Comparison of ENCODE assay signal across 12 mouse cellular contexts in genomic region chr2:27666719-27667118, GRCm38 (mm10). TPM values are rescaled to one million over a fixed set of nuclear protein-coding genes. Genes with fewer than 3 reads are reported as not detected.
DNase-seq lines count a peak whose midpoint lies in the region; ATAC-seq lines count a peak whose summit lies in the region.
"Had no signal": no experiment of that assay in that cellular context is flagged by ENCODE, and none has a peak within 500 bp of the region (broad histone marks: within the 10 kb centered on the region; RNA-seq: fewer than 3 reads in every experiment).

No protein-coding gene starts in this region.

- peak overlapping the region; percentile 74 for H3K27ac ChIP-seq in hindbrain, embryonic 10.5 days
- no peak overlapping the region for H3K27ac ChIP-seq in hindbrain, embryonic 12.5 days
- H3K27ac ChIP-seq in midbrain, embryonic 10.5 days (replicated peaks) = peak overlapping the region; percentile 82
- no peak overlapping the region for H3K27ac ChIP-seq in midbrain, embryonic 15.5 days
- H3K27ac ChIP-seq in midbrain, embryonic 13.5 days = peak overlapping the region; percentile 51; the same call in 1 of the 2 replicates

- DNase-seq in hindbrain, embryonic 10.5 days (ENCODE audit: low spot score) = no peak
- peak; percentile 63 for DNase-seq in midbrain, embryonic 10.5 days (ENCODE audit: low spot score)
- DNase-seq in left cerebral cortex, adult 9 months (ENCODE audit: low spot score in 2 of 2) = no peak
- DNase-seq in spleen, adult 18-20 months = no peak
- DNase-seq in thymus, adult 18-20 months = no peak
- DNase-seq: adrenal gland, adult 2 months; cerebellum, postnatal 14 days; thymus, adult 2 months had no signal

- no peak overlapping the region for H3K4me3 ChIP-seq in hindbrain, embryonic 10.5 days
- no peak overlapping the region for H3K4me3 ChIP-seq in hindbrain, embryonic 12.5 days
- peak overlapping the region; percentile 20; the same call in 1 of the 2 replicates for H3K4me3 ChIP-seq in midbrain, embryonic 10.5 days
- no peak overlapping the region for H3K4me3 ChIP-seq in midbrain, embryonic 15.5 days
- H3K4me3 ChIP-seq in midbrain, embryonic 13.5 days (replicated peaks) = no peak overlapping the region

- H3K36me3 ChIP-seq in hindbrain, embryonic 10.5 days = no peaks in the 10 kb centered on the region
- no peaks in the 10 kb centered on the region for H3K36me3 ChIP-seq in hindbrain, embryonic 12.5 days
- H3K36me3 ChIP-seq in midbrain, embryonic 10.5 days = no peaks in the 10 kb centered on the region
- no peaks in the 10 kb centered on the region for H3K36me3 ChIP-seq in midbrain, embryonic 15.5 days (replicated peaks)
- H3K36me3 ChIP-seq in midbrain, embryonic 13.5 days = no peaks in the 10 kb centered on the region

- ATAC-seq in hindbrain, embryonic 12.5 days (ENCODE audit: low FRiP score) = no peak
- ATAC-seq in midbrain, embryonic 15.5 days (replicated peaks) = no peak
- peak; percentile 51 for ATAC-seq in midbrain, embryonic 13.5 days
- ATAC-seq: inflammation-experienced regulatory T-cells, adult 6 months had no signal

- WGBS in hindbrain, embryonic 10.5 days = 60% methylated on average over 4 of the region's 4 CpGs
- 54% methylated on average over 4 of the region's 4 CpGs for WGBS in hindbrain, embryonic 12.5 days
- WGBS in midbrain, embryonic 10.5 days = 30% methylated on average over 4 of the region's 4 CpGs
- 18% methylated on average over 4 of the region's 4 CpGs for WGBS in midbrain, embryonic 15.5 days
- 15% methylated on average over 4 of the region's 4 CpGs for WGBS in midbrain, embryonic 13.5 days

- peaks cover 39% of the 10 kb centered on the region for H3K27me3 ChIP-seq in hindbrain, embryonic 10.5 days (ENCODE audit: insufficient read depth, poor library complexity, severe bottlenecking)
- H3K27me3 ChIP-seq in hindbrain, embryonic 12.5 days = no peaks in the 10 kb centered on the region
- H3K27me3 ChIP-seq in midbrain, embryonic 10.5 days (ENCODE audit: low read depth, poor library complexity, severe bottlenecking) = peaks cover 97% of the 10 kb centered on the region
- no peaks in the 10 kb centered on the region for H3K27me3 ChIP-seq in midbrain, embryonic 15.5 days (replicated peaks)
- 0 out of 2 replicates have a peak, but pooled peaks cover 22% of the 10 kb centered on the region for H3K27me3 ChIP-seq in midbrain, embryonic 13.5 days

- H3K4me1 ChIP-seq in hindbrain, embryonic 10.5 days (replicated peaks) = peaks cover 28% of the 10 kb centered on the region
- H3K4me1 ChIP-seq in hindbrain, embryonic 12.5 days = peaks cover 23% of the 10 kb centered on the region
- peaks cover 43% of the 10 kb centered on the region for H3K4me1 ChIP-seq in midbrain, embryonic 10.5 days
- peaks cover 10% of the 10 kb centered on the region for H3K4me1 ChIP-seq in midbrain, embryonic 15.5 days
- H3K4me1 ChIP-seq in midbrain, embryonic 13.5 days (replicated peaks) = peaks cover 28% of the 10 kb centered on the region

- H3K4me2 ChIP-seq in hindbrain, embryonic 12.5 days (replicated peaks) = no peak overlapping the region
- no peak overlapping the region for H3K4me2 ChIP-seq in midbrain, embryonic 15.5 days
- 0 out of 2 replicates have a peak overlapping the region, but pooled peaks have one; percentile 16 for H3K4me2 ChIP-seq in midbrain, embryonic 13.5 days (replicated peaks)

- H3K9ac ChIP-seq in hindbrain, embryonic 12.5 days = no peak overlapping the region
- H3K9ac ChIP-seq in midbrain, embryonic 15.5 days = no peak overlapping the region
- H3K9ac ChIP-seq in midbrain, embryonic 13.5 days (replicated peaks) = peak overlapping the region; percentile 32; the same call in 1 of the 2 replicates

- no peaks in the 10 kb centered on the region for H3K9me3 ChIP-seq in hindbrain, embryonic 10.5 days
- H3K9me3 ChIP-seq in hindbrain, embryonic 12.5 days (replicated peaks) = no peaks in the 10 kb centered on the region
- H3K9me3 ChIP-seq in midbrain, embryonic 10.5 days (replicated peaks) = no peaks in the 10 kb centered on the region
- H3K9me3 ChIP-seq in midbrain, embryonic 15.5 days = no peaks in the 10 kb centered on the region
- H3K9me3 ChIP-seq in midbrain, embryonic 13.5 days = no peaks in the 10 kb centered on the region

RNA-seq across cellular contexts. Expression of gene Rxra, which starts 9.5 kb away (rescaled TPM):
- 10.0 and 10.3 TPM in 2 replicates for polyA plus RNA-seq in hindbrain, embryonic 10.5 days (2016; fragmentation: Nextera tagmentation; extraction: Ambion mirVana)
- polyA plus RNA-seq in hindbrain, embryonic 12.5 days (2016; fragmentation: Nextera tagmentation; extraction: Ambion mirVana) = 11.1 and 11.2 TPM in 2 replicates
- 7.5 and 7.6 TPM in 2 replicates for polyA plus RNA-seq in midbrain, embryonic 10.5 days (2016; fragmentation: Nextera tagmentation; extraction: Ambion mirVana)
- polyA plus RNA-seq in midbrain, embryonic 15.5 days (2015; fragmentation: Nextera tagmentation; extraction: Ambion mirVana) = 3.1 and 4.1 TPM in 2 replicates
- 4.0 and 4.4 TPM in 2 replicates for polyA plus RNA-seq in midbrain, embryonic 13.5 days (2015; fragmentation: Nextera tagmentation; extraction: Ambion mirVana)

Comparison
In these comparisons a context has a peak if more than half of its experiments do, and no peak if none do; other contexts are left out.
1. H3K27ac ChIP-seq: peak in hindbrain, embryonic 10.5 days (single experiment), midbrain, embryonic 10.5 days (single experiment) and midbrain, embryonic 13.5 days (single experiment); none in hindbrain, embryonic 12.5 days (single experiment) and midbrain, embryonic 15.5 days (single experiment).